Comparison of ENCODE assay signal across 25 mouse cellular contexts in the genomic region with DNA sequence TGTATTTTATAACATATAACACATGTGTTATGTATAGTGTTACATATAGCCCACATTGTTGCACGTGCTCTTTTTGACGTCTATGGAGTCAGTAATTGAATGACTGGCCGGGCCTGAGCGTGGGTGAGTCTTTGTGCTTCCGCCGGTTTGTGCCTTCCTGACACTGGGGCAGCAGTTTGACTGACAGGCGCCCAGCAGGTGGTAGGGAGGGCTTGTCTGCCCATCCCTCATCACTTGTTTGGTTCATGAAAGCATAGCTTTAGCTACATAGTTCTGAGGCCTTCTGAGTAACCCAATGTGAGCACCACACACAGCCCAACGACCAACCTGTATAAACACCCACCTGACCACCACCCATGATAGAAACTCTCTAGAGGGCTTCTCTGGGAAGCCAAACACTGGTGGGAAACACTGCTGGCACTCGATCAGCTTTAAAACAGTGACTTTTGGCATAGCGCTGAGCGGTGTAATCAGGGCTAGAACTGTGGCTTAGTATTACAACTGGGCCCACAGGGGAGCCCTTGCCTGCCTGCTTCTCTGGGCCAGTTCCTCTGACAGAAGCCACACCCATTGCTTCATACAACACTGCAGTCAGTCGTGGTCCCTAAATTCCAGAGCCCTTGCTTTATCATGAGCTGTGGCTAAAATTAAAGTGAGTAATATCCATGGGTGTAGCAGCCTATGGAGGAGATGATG.
DNase-seq lines count a peak whose midpoint lies in the region; ATAC-seq and TF ChIP-seq lines count a peak whose summit lies in the region.
"Had no signal": no experiment of that assay in that cellular context is flagged by ENCODE, and none has a peak within 500 bp of the region (broad histone marks: within the 10 kb centered on the region; RNA-seq: fewer than 3 reads in every experiment).

No protein-coding gene starts in this region.

- no peak for ATAC-seq in heart, embryonic 13.5 days (ENCODE audit: extremely low read depth, insufficient number of reproducible peaks, low FRiP score, low TSS enrichment)
- no peak for ATAC-seq in hindbrain, embryonic 11.5 days (ENCODE audit: low FRiP score)
- ATAC-seq in hindbrain, embryonic 14.5 days (ENCODE audit: low FRiP score), result no peak
- ATAC-seq in embryonic facial prominence, embryonic 15.5 days (ENCODE audit: insufficient number of reproducible peaks, low FRiP score, low TSS enrichment, low read depth), result 0 out of 2 replicates have a peak, but pooled peaks have one; percentile 44
- no peak for ATAC-seq in limb, embryonic 14.5 days (ENCODE audit: low FRiP score, low read depth)
- ATAC-seq: forebrain, embryonic 13.5 days; intestine, embryonic 15.5 days; midbrain, embryonic 13.5 days had no signal

- TF ChIP-seq POLR2A in limb, embryonic 14.5 days (IDR thresholded peaks at IDR 0.05; ENCODE audit: borderline replicate concordance, extremely low read depth, insufficient read depth, insufficient read length), result no peak

- peaks cover 4% of the 10 kb centered on the region; the same call in 1 of the 2 replicates for H3K9me3 ChIP-seq in heart, embryonic 13.5 days
- H3K9me3 ChIP-seq in hindbrain, embryonic 11.5 days (ENCODE audit: control insufficient read depth, low read length), result no peaks in the 10 kb centered on the region
- no peaks in the 10 kb centered on the region for H3K9me3 ChIP-seq in hindbrain, embryonic 14.5 days (ENCODE audit: control insufficient read depth, low read length)
- H3K9me3 ChIP-seq in embryonic facial prominence, embryonic 15.5 days (replicated peaks), result no peaks in the 10 kb centered on the region
- no peaks in the 10 kb centered on the region for H3K9me3 ChIP-seq in limb, embryonic 14.5 days (ENCODE audit: control insufficient read depth, low read length)
- H3K9me3 ChIP-seq: forebrain, embryonic 13.5 days; intestine, embryonic 15.5 days; limb, embryonic 12.5 days; lung, embryonic 15.5 days; megakaryocyte, embryonic 14.5 days; midbrain, embryonic 13.5 days had no signal

- no peak overlapping the region for H3K4me3 ChIP-seq in heart, embryonic 13.5 days
- no peak overlapping the region for H3K4me3 ChIP-seq in hindbrain, embryonic 11.5 days (ENCODE audit: low read depth, low read length)
- H3K4me3 ChIP-seq in hindbrain, embryonic 14.5 days (replicated peaks; ENCODE audit: low read length), result no peak overlapping the region
- H3K4me3 ChIP-seq in embryonic facial prominence, embryonic 15.5 days (replicated peaks), result no peak overlapping the region
- H3K4me3 ChIP-seq in limb, embryonic 14.5 days (replicated peaks; ENCODE audit: low read length), result no peak overlapping the region
- H3K4me3 ChIP-seq: erythroblast, embryonic 14.5 days; forebrain, embryonic 13.5 days; intestine, embryonic 15.5 days; limb, embryonic 12.5 days; lung, embryonic 15.5 days; megakaryocyte, embryonic 14.5 days; midbrain, embryonic 13.5 days had no signal

- H3K4me2 ChIP-seq in heart, embryonic 13.5 days, result 0 out of 2 replicates have a peak overlapping the region, but pooled peaks have one; percentile 1
- no peak overlapping the region for H3K4me2 ChIP-seq in hindbrain, embryonic 11.5 days (replicated peaks; ENCODE audit: low read depth, low read length)
- H3K4me2 ChIP-seq in hindbrain, embryonic 14.5 days (replicated peaks), result no peak overlapping the region
- H3K4me2 ChIP-seq in embryonic facial prominence, embryonic 15.5 days (replicated peaks), result no peak overlapping the region
- no peak overlapping the region for H3K4me2 ChIP-seq in limb, embryonic 14.5 days (replicated peaks; ENCODE audit: low read depth, low read length, severe bottlenecking)
- H3K4me2 ChIP-seq: forebrain, embryonic 13.5 days; intestine, embryonic 15.5 days; limb, embryonic 12.5 days; lung, embryonic 15.5 days; midbrain, embryonic 13.5 days had no signal

- peak overlapping the region; percentile 47; the same call in 1 of the 2 replicates for H3K9ac ChIP-seq in heart, embryonic 13.5 days
- no peak overlapping the region for H3K9ac ChIP-seq in hindbrain, embryonic 11.5 days (ENCODE audit: low read depth, low read length)
- H3K9ac ChIP-seq in hindbrain, embryonic 14.5 days, result no peak overlapping the region
- no peak overlapping the region for H3K9ac ChIP-seq in embryonic facial prominence, embryonic 15.5 days
- H3K9ac ChIP-seq in limb, embryonic 14.5 days (ENCODE audit: low read depth, low read length, severe bottlenecking), result no peak overlapping the region
- H3K9ac ChIP-seq: forebrain, embryonic 13.5 days; intestine, embryonic 15.5 days; limb, embryonic 12.5 days; liver, embryonic 14.5 days; lung, embryonic 15.5 days; midbrain, embryonic 13.5 days had no signal

- WGBS in heart, embryonic 13.5 days, result 64% methylated on average over 12 of the region's 12 CpGs
- 45% methylated on average over 12 of the region's 12 CpGs for WGBS in hindbrain, embryonic 11.5 days
- 42% methylated on average over 12 of the region's 12 CpGs for WGBS in hindbrain, embryonic 14.5 days
- WGBS in embryonic facial prominence, embryonic 15.5 days, result 63% methylated on average over 12 of the region's 12 CpGs
- 69% methylated on average over 12 of the region's 12 CpGs for WGBS in limb, embryonic 14.5 days

- no peak for DNase-seq in heart, adult 18-20 months
- DNase-seq in hindbrain, embryonic 11.5 days (ENCODE audit: low spot score), result peak; percentile 28
- DNase-seq in hindbrain, embryonic 14.5 days (ENCODE audit: low spot score), result no peak
- DNase-seq in limb, embryonic 14.5 days (ENCODE audit: low spot score), result peak; percentile 45
- no peak for DNase-seq in spleen, postnatal 10 days (ENCODE audit: low spot score in 2 of 2)
- DNase-seq in adrenal gland, postnatal 4 days (ENCODE audit: low spot score in 2 of 2), result no peak
- DNase-seq: adrenal gland, postnatal 25 days; cerebellum, adult 11 months; cerebellum, adult 9-11 months; gastrocnemius, postnatal 36 days; kidney, adult 8-10 months; kidney, postnatal 10 days; lung, postnatal 36 days; right cerebral cortex, postnatal 14 days; thymus, postnatal 14 days had no signal

- H3K27ac ChIP-seq in heart, embryonic 13.5 days (replicated peaks), result peak overlapping the region; percentile 44
- no peak overlapping the region for H3K27ac ChIP-seq in hindbrain, embryonic 11.5 days (ENCODE audit: low read depth, low read length)
- no peak overlapping the region for H3K27ac ChIP-seq in hindbrain, embryonic 14.5 days
- H3K27ac ChIP-seq in embryonic facial prominence, embryonic 15.5 days (replicated peaks), result no peak overlapping the region
- H3K27ac ChIP-seq in limb, embryonic 14.5 days (replicated peaks; ENCODE audit: low read depth, low read length), result no peak overlapping the region
- H3K27ac ChIP-seq: forebrain, embryonic 13.5 days; intestine, embryonic 15.5 days; limb, embryonic 12.5 days; liver, embryonic 14.5 days; lung, embryonic 15.5 days; midbrain, embryonic 13.5 days had no signal

- H3K27me3 ChIP-seq in heart, embryonic 13.5 days (replicated peaks), result no peaks in the 10 kb centered on the region
- no peaks in the 10 kb centered on the region for H3K27me3 ChIP-seq in hindbrain, embryonic 11.5 days (ENCODE audit: control insufficient read depth, insufficient read depth, low read length)
- no peaks in the 10 kb centered on the region for H3K27me3 ChIP-seq in hindbrain, embryonic 14.5 days (ENCODE audit: control insufficient read depth, insufficient read depth, low read length)
- H3K27me3 ChIP-seq in embryonic facial prominence, embryonic 15.5 days, result no peaks in the 10 kb centered on the region
- H3K27me3 ChIP-seq in limb, embryonic 14.5 days (ENCODE audit: control insufficient read depth, insufficient read depth, low read length), result no peaks in the 10 kb centered on the region
- H3K27me3 ChIP-seq: forebrain, embryonic 13.5 days; intestine, embryonic 15.5 days; limb, embryonic 12.5 days; lung, embryonic 15.5 days; midbrain, embryonic 13.5 days had no signal

- H3K36me3 ChIP-seq in heart, embryonic 13.5 days, result no peaks in the 10 kb centered on the region
- no peaks in the 10 kb centered on the region for H3K36me3 ChIP-seq in hindbrain, embryonic 11.5 days (ENCODE audit: control insufficient read depth, insufficient read depth, low read length)
- no peaks in the 10 kb centered on the region for H3K36me3 ChIP-seq in hindbrain, embryonic 14.5 days (replicated peaks; ENCODE audit: control insufficient read depth, insufficient read depth)
- no peaks in the 10 kb centered on the region for H3K36me3 ChIP-seq in embryonic facial prominence, embryonic 15.5 days
- H3K36me3 ChIP-seq in limb, embryonic 14.5 days (ENCODE audit: control insufficient read depth, insufficient read depth, low read length), result no peaks in the 10 kb centered on the region
- H3K36me3 ChIP-seq: intestine, embryonic 15.5 days; limb, embryonic 12.5 days; lung, embryonic 15.5 days; midbrain, embryonic 13.5 days had no signal

- peaks cover 26% of the 10 kb centered on the region for H3K4me1 ChIP-seq in heart, embryonic 13.5 days
- no peaks in the 10 kb centered on the region; the same call in 1 of the 2 replicates for H3K4me1 ChIP-seq in hindbrain, embryonic 11.5 days (replicated peaks; ENCODE audit: control insufficient read depth, insufficient read depth, low read length)
- 0 out of 2 replicates have a peak, but pooled peaks cover 6% of the 10 kb centered on the region for H3K4me1 ChIP-seq in hindbrain, embryonic 14.5 days (replicated peaks; ENCODE audit: control insufficient read depth, insufficient read depth, low read length)
- peaks cover 22% of the 10 kb centered on the region for H3K4me1 ChIP-seq in embryonic facial prominence, embryonic 15.5 days
- peaks cover 10% of the 10 kb centered on the region for H3K4me1 ChIP-seq in limb, embryonic 14.5 days (ENCODE audit: control insufficient read depth, insufficient read depth, low read length)
- H3K4me1 ChIP-seq: forebrain, embryonic 13.5 days; intestine, embryonic 15.5 days had no signal

Comparison
In these comparisons a context has a peak if more than half of its experiments do, and no peak if none do; other contexts are left out.
1. DNase-seq: peak in hindbrain, embryonic 11.5 days (single experiment) and limb, embryonic 14.5 days (single experiment); none in heart, adult 18-20 months (0 of 2), hindbrain, embryonic 14.5 days (single experiment), spleen, postnatal 10 days (0 of 2) and adrenal gland, postnatal 4 days (0 of 2).